Mouse (Mus musculus) heart, embryonic 15.5 days (tissue): Measurements from ENCODE around the gene Zfp27. TPM values are rescaled to one million over a fixed set of nuclear protein-coding genes. Genes with fewer than 3 reads are reported as not detected.
"Not testable (repeated sequence)": the region's sequence is repeated elsewhere in the genome, so short reads cannot be mapped to it uniquely, and the experiment has no call there.

ENCODE experiments used
- ATAC-seq: fragments of 200-750 bp; cut with Nextera tagmentation; replicated peaks from 2 replicates; pipeline ENCODE4 v1.8.0; 2017; ENCODE audit warnings: low read depth, moderate TSS enrichment; ENCODE audit not compliant: insufficient number of reproducible peaks, insufficient read depth, low FRiP score
- H3K27ac ChIP-seq: fragments of 300-500 bp; sonication (generic); 2 replicates; pipeline ENCODE4 v1.5.1; 2015; ENCODE audit warnings: mild to moderate bottlenecking, inconsistent platforms
- H3K27me3 ChIP-seq: fragments of 300-500 bp; sonication (generic); 2 replicates; pipeline ENCODE4 v1.6.1; 2015; ENCODE audit warnings: inconsistent platforms
- H3K36me3 ChIP-seq: fragments of 300-500 bp; sonication (generic); 2 replicates; pipeline ENCODE4 v1.6.1; 2015; ENCODE audit warnings: mild to moderate bottlenecking, inconsistent platforms
- H3K4me1 ChIP-seq: fragments of 300-500 bp; sonication (generic); replicated peaks from 2 replicates; pipeline ENCODE4 v1.6.1; 2015; ENCODE audit warnings: inconsistent platforms
- H3K4me2 ChIP-seq: fragments of 300-500 bp; sonication (generic); 2 replicates; pipeline ENCODE4 v1.6.1; 2015; ENCODE audit warnings: inconsistent platforms, mild to moderate bottlenecking, moderate library complexity
- H3K4me3 ChIP-seq: fragments of 300-500 bp; sonication (generic); 2 replicates; pipeline ENCODE4 v1.5.1; 2015; ENCODE audit warnings: mild to moderate bottlenecking, inconsistent platforms
- H3K9ac ChIP-seq: fragments of 300-500 bp; sonication (generic); 2 replicates; pipeline ENCODE4 v1.6.1; 2015; ENCODE audit warnings: mild to moderate bottlenecking, inconsistent platforms
- H3K9me3 ChIP-seq: fragments of 300-500 bp; sonication (generic); replicated peaks from 2 replicates; pipeline ENCODE4 v1.6.1; 2016; ENCODE audit warnings: inconsistent platforms
- WGBS: fragments of 180-500 bp; shearing (Covaris S2); methylation state at CpG from one replicate; pipeline ENCODE4 v1.1.7; 2015; ENCODE audit warnings: mixed read lengths; 5-methylcytosine and 5-hydroxymethylcytosine counted together
- polyA plus RNA-seq: library from polyadenylated mRNA; unstranded; fragments of >200 nt; fragmentation: Nextera tagmentation; extraction: Ambion mirVana; gene quantifications from 2 replicates; pipeline ENCODE4 v1.2.1, GENCODE M21; 2015

Gene Zfp27
- polyA plus RNA-seq, 1 experiment from 2014 or later = 7.2 TPM

- 85% methylated on average over 7 of the region's 7 CpGs for WGBS
- H3K4me2 ChIP-seq = no peak overlapping the region
- H3K36me3 ChIP-seq = peaks cover 3% of the 10 kb centered on the region; the same call in 1 of the 2 replicates
- H3K9ac ChIP-seq = no peak overlapping the region
- H3K4me3 ChIP-seq = no peak overlapping the region
- peaks cover 11% of the 10 kb centered on the region for H3K9me3 ChIP-seq
- no peaks in the 10 kb centered on the region for H3K27me3 ChIP-seq
- no peaks in the 10 kb centered on the region for H3K4me1 ChIP-seq
- ATAC-seq = no peak
- H3K27ac ChIP-seq = no peak overlapping the region
These were observed 25.5 kb downstream of the Zfp27 start for GRCm38 (mm10) chr7:29880916-29881315.

- Histone ChIP-seq H3K9me3 (peaks cover 16% of the 10 kb centered on the region), H3K4me2 (no peak overlapping the region), H3K36me3 (peaks cover 12% of the 10 kb centered on the region), H3K4me1 (no peaks in the 10 kb centered on the region), H3K4me3 (no peak overlapping the region), H3K27me3 (no peaks in the 10 kb centered on the region), H3K9ac (no peak overlapping the region), H3K27ac (no peak overlapping the region)
- no peak for ATAC-seq
- 73% methylated on average over 7 of the region's 7 CpGs for WGBS
These were observed 26.3 kb downstream of the Zfp27 start for GRCm38 (mm10) chr7:29880056-29880455.

- not testable (repeated sequence) for H3K4me1 ChIP-seq, H3K27ac ChIP-seq, H3K4me2 ChIP-seq, ATAC-seq, H3K9ac ChIP-seq, H3K4me3 ChIP-seq, H3K27me3 ChIP-seq
- peaks cover 28% of the 10 kb centered on the region for H3K9me3 ChIP-seq
- peaks cover 23% of the 10 kb centered on the region for H3K36me3 ChIP-seq
- WGBS = 90% methylated on average over 9 of the region's 9 CpGs
These were observed 28.8 kb downstream of the Zfp27 start for GRCm38 (mm10) chr7:29877561-29877960.

- H3K4me1 ChIP-seq = no peaks in the 10 kb centered on the region
- H3K27ac ChIP-seq = no peak overlapping the region
- H3K4me3 ChIP-seq = no peak overlapping the region
- no peak overlapping the region for H3K4me2 ChIP-seq
- H3K36me3 ChIP-seq = peaks cover 27% of the 10 kb centered on the region
- H3K9ac ChIP-seq = no peak overlapping the region
- 87% methylated on average over 10 of the region's 10 CpGs for WGBS
- no peaks in the 10 kb centered on the region for H3K27me3 ChIP-seq
- ATAC-seq = no peak
- peaks cover 36% of the 10 kb centered on the region for H3K9me3 ChIP-seq
These were observed 32.1 kb downstream of the Zfp27 start for GRCm38 (mm10) chr7:29874256-29874655.

GRCm38 (mm10) chr7:29861660-29862059 is 44.7 kb downstream of the Zfp27 start:
- WGBS = 91% methylated on average over 7 of the region's 7 CpGs
- H3K27me3 ChIP-seq = no peaks in the 10 kb centered on the region

GRCm38 (mm10) chr7:29859532-29860517 is 46.5 kb downstream of the Zfp27 start, which contains the start of gene Zfp420:
Gene Zfp420 (plus strand): TSS chr7:29859979.
- ATAC-seq = peak; percentile 96
- no peaks in the 10 kb centered on the region for H3K36me3 ChIP-seq
- H3K9ac ChIP-seq = peak within 1 kb of the TSS; percentile 68
- no peaks in the 10 kb centered on the region for H3K27me3 ChIP-seq
- peak within 1 kb of the TSS; percentile 74 for H3K4me3 ChIP-seq
- peaks cover 10% of the 10 kb centered on the region for H3K4me1 ChIP-seq
- 4% methylated on average over 32 of the region's 32 CpGs for WGBS
- peak within 1 kb of the TSS; percentile 64 for H3K27ac ChIP-seq
- peak within 1 kb of the TSS; percentile 85 for H3K4me2 ChIP-seq
- no peaks in the 10 kb centered on the region; the same call in 1 of the 2 replicates for H3K9me3 ChIP-seq

More at GRCm38 (mm10) chr7:29861660-29862059, 44.7 kb downstream of the Zfp27 start:
- H3K4me3 ChIP-seq = no peak overlapping the region
- H3K36me3 ChIP-seq = no peaks in the 10 kb centered on the region
- peaks cover 10% of the 10 kb centered on the region for H3K4me1 ChIP-seq
- ATAC-seq = no peak
- H3K4me2 ChIP-seq = no peak overlapping the region
- no peaks in the 10 kb centered on the region; the same call in 1 of the 2 replicates for H3K9me3 ChIP-seq
- no peak overlapping the region for H3K9ac ChIP-seq
- no peak overlapping the region for H3K27ac ChIP-seq

GRCm38 (mm10) chr7:29853219-29853842 is 53.0 kb downstream of the Zfp27 start, which contains the start of gene Zfp940:
Gene Zfp940 (minus strand): TSS chr7:29853669.
- H3K27ac ChIP-seq = 0 out of 2 replicates have a peak within 1 kb of the TSS, but pooled peaks have one; percentile 15
- H3K4me1 ChIP-seq = peaks cover 6% of the 10 kb centered on the region
- peak within 1 kb of the TSS; percentile 86 for H3K4me2 ChIP-seq
- H3K4me3 ChIP-seq = peak within 1 kb of the TSS; percentile 67
- ATAC-seq = peak; percentile 88
- peak within 1 kb of the TSS; percentile 59 for H3K9ac ChIP-seq
- no peaks in the 10 kb centered on the region; the same call in 1 of the 2 replicates for H3K9me3 ChIP-seq
- no peaks in the 10 kb centered on the region for H3K27me3 ChIP-seq
- no peaks in the 10 kb centered on the region for H3K36me3 ChIP-seq
- 2% methylated on average over 21 of the region's 21 CpGs for WGBS

- 0 out of 2 replicates have a peak, but pooled peaks have one; percentile 4 for ATAC-seq
- WGBS = 53% methylated on average over 9 of the region's 9 CpGs
- H3K9me3 ChIP-seq = no peaks in the 10 kb centered on the region
- peaks cover 6% of the 10 kb centered on the region for H3K4me1 ChIP-seq
- H3K4me2 ChIP-seq = peak overlapping the region; percentile 86
- H3K36me3 ChIP-seq = no peaks in the 10 kb centered on the region
- no peak overlapping the region for H3K27ac ChIP-seq
- H3K4me3 ChIP-seq = peak overlapping the region; percentile 67
- H3K27me3 ChIP-seq = no peaks in the 10 kb centered on the region
- H3K9ac ChIP-seq = peak overlapping the region; percentile 59; the same call in 1 of the 2 replicates
These were observed 53.5 kb downstream of the Zfp27 start for GRCm38 (mm10) chr7:29852831-29853218.

- H3K9ac ChIP-seq = no peak overlapping the region
- WGBS = 81% methylated on average over 5 of the region's 5 CpGs
- no peaks in the 10 kb centered on the region for H3K4me1 ChIP-seq
- H3K4me3 ChIP-seq = no peak overlapping the region
- no peaks in the 10 kb centered on the region for H3K9me3 ChIP-seq
- no peak for ATAC-seq
- H3K4me2 ChIP-seq = no peak overlapping the region
- H3K27ac ChIP-seq = no peak overlapping the region
- H3K27me3 ChIP-seq = no peaks in the 10 kb centered on the region
- H3K36me3 ChIP-seq = 0 out of 2 replicates have a peak, but pooled peaks cover 4% of the 10 kb centered on the region
These were observed 61.8 kb downstream of the Zfp27 start for GRCm38 (mm10) chr7:29844616-29845015.
